Mouse (Mus musculus) thymus, adult 18-20 months (tissue): Measurements from ENCODE around the gene Hhat.

Experiments used
- DNase-seq, 2 experiments: peaks; one replicate each; pipeline ENCODE4 v3.0.0; 2022; ENCODE audit warnings: mixed read lengths in 2 of 2

Hhat gene

DNA sequence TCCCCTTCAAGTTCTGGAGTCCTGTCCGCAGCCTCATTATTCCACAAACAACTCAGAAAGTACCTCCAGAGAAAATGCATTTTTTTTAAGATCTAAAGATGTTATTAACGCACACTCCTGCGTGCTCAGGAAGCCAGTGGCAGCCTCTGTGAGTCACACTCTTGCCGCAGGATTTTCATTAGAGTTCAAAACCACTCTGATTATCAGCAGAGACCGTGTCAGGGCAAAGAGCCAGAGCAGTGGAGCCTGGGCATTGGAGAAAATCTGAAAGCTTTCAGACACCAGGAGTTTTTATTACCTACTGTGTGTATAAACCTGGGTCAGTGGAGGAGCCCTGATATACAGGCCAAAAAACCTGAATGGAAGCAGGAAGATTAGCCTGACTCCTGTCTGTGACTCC is 292.8 kb downstream of the Hhat start:
- no peak for DNase-seq

DNA sequence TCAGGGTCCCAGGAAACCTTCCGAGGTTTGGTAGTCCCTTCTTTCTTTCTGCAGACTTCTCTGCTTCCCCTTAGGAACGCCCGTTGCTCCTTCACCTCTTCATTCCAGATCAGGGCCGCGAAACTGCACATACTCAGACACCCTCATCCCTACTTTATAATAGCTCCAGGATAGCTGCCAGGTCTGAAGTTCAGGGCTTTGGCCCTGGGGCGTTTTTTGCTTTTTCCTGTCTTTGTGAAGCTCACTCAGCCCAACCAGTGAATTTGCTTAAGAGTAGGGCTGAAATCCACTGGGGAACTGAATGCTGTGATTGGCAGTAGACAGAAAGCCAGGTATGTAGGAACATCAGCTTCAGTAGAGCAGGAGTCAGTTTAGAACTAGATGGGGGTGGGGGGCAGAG is 293.5 kb downstream of the Hhat start:
- no peak for DNase-seq

DNA sequence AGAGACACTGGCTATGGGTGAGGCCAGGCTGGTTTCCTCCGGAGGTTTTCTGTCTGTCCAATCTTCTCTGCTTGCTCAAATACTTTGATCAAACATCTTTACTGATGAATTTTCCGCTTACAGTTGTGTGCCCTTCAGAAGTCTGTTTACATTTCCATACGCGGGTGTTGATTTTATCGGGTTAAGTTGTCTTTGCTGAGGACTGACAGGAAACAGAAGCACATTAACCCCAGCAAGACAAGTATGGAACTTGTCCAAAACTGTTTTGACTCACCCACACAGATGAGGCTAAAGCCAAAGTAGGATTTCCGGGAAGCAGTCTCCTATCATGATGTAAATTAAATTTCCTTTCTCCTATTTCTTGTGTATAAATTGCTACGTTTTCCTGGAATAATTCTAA is 294.3 kb downstream of the Hhat start:
- DNase-seq = no peak

DNA sequence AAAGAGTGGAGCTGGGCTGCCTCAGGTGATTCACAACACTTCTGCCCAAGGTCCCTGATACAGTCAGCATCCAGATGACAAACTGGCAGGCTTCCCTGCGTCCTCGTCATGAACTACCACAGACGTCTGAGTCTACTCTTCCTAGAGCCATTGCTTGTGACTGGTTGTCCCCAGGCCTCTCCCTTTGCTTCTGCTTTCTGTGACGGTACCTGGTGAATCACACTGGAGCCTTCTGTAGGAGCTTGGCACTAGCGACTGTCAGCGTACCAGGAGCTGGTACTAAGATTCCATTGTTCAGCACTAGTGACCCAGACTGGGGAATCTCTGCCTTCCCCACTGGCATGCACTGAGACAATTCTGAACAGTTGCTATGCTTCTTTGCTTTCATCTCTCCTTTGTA is 297.9 kb downstream of the Hhat start:
- no peak for DNase-seq

DNA sequence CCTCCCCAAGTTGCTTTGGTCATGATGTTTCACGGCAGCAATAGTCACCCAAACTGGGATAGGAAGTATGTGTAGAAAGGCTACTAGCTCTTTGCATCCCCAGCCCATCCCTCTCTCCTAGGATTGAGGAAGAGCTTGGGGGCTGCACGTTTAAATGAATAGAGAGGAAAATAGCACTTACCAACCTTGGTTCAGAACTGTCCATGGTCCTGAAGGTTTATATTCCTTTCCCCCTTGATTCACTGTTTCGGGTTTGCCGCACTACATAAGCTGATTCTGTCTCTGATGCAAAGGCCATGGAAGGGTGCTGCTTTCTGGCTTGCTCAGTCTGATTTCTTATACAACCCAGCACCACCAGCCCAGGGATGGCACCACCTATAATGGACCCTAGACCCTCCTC is 298.7 kb downstream of the Hhat start:
- DNase-seq = no peak

DNA sequence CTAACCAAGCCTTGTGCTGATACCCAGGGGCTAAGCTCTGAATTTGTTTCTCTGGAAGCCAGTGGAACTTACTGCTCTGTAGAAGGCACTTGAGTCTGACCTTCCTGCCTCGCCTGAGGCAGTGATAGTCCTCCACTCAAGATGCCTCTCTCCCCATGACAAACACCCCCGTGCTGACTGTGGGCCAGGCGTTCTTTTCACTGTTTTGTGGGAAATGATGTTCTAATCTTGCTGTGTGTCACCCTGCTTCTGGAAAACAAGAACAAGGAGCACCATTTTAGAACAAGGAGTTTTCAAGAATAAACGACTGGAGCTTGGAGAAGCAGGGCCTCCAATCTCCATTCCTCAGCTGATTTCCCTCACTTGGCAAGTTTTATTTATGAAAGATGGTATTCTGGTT is 307.3 kb downstream of the Hhat start:
- DNase-seq = no peak

DNA sequence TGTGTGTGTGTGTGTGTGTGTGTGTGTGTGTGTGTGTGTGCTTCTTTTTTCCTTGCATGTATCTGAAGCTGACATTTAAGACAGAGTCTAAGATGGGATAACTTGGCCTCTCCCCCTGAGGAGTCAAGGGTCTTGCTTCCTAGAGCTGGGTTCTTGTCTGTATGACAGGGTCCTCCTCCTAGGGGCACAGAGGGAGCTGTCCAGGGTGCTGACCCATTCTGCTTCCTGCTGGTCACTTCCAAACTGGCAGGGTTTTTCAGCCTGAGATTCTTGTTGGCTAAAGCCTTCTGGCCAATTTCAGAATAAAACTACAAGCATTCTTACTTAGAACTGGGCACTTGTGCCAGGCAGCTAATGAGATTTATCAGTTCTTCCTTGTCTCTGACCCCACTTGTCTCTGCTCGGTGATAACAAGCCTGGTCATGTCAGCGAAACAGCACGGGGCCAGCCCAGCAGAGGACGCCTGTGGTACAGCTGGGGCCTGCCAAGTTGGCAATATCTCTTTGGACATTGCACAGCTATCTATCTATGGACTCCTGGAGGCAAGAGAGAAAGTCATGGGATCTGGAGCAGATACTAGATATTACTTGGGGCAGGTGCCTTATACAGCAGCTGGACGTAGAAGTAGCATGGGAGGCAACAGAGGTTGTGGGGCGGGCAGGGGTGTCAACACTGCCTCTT is 313.4 kb downstream of the Hhat start:
- no peak for DNase-seq

DNA sequence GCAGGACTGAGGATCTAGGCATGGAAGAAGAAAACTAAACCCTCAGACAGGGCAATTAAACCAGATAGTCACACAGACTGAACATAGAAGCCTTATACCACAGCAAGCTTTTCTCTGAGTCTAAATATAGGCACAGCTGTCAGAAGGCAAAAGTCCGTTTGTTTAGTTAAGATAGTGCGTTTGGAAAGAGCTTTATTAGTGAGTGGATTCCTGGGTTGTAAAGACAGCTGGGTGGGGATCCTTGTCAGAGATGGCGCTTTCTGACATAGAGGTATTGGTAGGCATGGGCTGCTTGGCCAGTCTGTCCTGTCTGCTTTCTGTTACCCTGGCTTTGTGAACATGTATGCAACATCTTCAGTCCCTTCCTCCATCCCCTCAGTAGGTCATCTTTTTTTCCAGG is 314.0 kb downstream of the Hhat start:
- no peak for DNase-seq

DNA sequence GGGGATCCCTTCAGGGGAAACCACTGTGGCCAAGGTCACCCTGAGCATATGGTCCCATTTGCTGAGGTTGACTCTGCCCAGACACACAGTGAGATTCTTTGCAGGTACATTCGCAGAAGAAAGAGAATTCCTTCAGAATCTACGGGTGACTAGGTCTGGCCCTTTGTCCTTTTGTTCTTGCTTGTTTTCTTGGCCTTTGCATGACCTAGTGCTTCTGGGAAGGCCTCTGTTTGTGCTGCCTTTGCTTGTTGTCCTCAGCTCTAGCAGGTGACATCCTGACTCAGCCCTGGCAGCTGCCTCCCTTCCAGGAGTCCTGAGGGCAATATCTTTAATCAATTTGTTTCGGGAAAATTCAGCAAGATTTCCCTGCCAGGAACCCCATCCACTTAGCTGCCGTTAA is 316.0 kb downstream of the Hhat start:
- DNase-seq = no peak

DNA sequence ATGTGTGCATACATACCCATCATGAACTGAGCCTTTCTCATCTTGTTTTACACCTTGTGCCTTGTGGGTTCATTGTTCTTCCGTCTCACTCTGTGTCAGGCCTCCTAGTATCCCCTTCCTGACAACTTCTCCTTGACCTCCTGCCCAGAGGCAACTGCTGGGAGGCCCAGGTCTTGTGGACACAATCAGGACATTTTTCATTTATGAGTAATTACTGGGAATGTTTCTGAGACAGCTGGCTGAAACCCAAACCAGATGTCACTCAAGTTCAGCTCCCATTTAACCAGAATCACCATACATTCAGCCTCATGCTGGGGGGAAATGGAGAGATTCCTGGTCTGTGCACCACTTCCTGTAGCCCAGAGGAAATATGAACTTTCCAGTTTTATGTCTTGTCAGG is 316.5 kb downstream of the Hhat start:
- no peak for DNase-seq

DNA sequence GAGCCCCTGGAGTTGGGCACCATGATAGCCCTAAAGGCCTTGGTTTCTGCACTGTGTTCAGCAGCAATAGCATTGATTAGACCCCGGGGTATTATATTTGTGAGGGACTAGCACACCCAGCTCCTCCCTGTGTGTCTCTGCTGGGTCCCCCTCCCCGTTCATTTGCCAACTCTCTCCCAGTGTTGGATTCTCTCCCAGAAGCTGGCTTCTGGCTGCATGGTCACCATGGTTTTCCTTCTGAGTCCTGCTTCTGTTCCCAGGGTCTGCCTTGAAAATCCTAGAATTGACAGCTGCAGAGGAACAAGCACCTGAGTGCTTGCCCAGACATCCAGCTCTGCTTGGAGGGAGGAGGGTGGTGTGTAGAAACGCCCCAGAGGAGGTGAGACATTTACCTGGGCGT is 319.3 kb downstream of the Hhat start:
- DNase-seq = no peak

DNA sequence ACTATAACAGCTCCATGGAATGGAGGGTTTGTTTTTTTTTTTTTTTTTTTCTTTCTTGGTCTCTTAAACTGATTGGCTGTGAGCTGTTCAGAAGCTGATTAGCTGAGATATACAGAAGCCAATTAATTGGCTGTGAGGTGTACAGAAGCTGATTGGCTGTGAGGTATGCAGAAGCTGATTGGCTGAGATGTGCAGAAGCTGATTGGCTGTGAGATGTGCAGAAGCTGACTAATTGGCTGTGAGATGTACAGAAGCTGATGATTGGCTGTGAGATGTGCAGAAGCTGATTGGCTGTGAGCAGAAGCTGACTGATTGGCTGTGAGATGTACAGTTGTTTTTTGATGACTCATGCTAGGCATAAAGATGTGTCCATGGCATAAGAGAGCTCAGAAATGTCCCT is 320.6 kb downstream of the Hhat start:
- DNase-seq = no peak

DNA sequence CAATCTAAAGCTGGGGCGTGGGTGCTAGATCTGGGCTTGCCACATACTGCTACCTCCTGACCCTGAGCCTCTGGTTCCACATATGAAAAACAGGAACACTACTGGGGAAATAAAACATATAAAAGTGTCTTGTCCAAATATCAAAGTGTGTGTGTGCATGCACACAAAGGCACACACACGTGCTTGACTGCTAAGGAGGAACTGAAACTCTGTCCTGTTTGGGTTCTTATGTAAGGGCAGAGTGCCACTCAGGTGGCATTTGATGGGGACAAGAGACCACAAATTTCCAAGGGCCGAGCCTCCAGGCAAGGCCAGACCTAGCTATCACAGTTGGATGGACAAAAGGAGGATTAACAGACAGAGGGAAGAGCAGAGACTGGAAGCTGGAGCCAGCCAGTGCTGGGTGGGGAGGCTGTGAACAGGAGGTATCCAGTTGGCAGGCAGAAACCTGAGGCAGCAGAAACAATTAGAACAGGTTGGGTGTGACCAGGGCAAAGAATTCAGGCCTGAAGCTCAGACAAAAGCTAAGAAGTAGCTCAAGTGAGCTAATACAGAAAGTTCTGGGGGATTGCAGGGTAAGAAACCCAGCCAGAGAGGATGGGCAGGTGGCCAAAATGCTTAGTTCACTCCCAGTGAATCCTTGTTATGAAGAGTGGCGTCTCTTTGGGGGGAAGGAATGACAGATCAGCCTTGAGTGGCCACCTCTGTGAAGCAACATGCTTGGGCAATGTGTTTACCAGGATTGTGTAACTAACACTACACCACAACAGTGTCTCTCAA is 321.3 kb downstream of the Hhat start:
- DNase-seq = no peak

DNA sequence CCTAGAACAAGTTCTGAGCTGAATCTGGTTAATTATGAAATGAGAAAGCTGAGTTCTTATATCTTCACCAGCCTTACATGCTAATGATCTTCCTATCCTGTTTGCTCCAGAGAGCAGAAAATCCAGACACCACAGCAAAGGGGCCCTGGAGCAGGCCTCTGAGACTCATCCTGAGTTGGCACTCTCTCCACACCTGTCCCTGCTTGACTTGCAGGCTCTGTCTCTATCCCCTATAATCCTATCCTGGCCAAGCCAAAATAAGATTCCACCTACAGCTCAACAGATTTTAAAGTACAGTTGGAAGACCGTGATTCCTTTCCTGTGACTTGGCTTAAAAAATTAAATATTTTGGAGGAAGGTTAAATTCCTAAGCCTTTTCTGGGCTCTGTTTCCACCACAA is 322.5 kb downstream of the Hhat start:
- no peak for DNase-seq

DNA sequence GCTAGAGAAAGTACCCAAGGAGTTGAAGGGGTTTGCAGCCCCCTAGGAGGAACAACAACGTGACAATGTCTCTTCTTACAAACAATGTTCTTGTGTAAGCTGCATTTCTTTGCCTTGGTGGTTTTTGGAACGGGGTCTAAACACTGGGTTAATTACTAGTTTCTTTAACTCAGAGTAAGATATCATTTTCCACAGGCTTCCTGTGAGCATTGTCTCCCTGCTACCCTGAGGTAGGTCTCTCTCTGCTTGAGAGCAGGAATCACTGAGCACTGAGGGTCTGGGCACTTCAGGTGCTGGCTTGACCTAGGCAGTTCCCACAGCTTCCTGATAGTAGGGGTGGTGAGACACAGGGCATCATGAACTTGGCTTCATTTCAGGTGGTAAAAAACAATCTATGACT is 323.4 kb downstream of the Hhat start:
- no peak for DNase-seq
